Mouse (Mus musculus) stomach, embryonic 16.5 days (tissue): Measurements from ENCODE around the gene Grn. TPM values are rescaled to one million over a fixed set of nuclear protein-coding genes. Genes with fewer than 3 reads are reported as not detected.
"Not testable (repeated sequence)": the region's sequence is repeated elsewhere in the genome, so short reads cannot be mapped to it uniquely, and the experiment has no call there.

Source experiments
- ATAC-seq: fragments of 200-750 bp; cut with Nextera tagmentation; 2 replicates; pipeline ENCODE4 v1.8.0; 2017; ENCODE audit warnings: moderate number of reproducible peaks, moderate TSS enrichment; ENCODE audit not compliant: insufficient read depth, low FRiP score
- H3K27ac ChIP-seq: fragments of 300-500 bp; sonication (generic); 2 replicates; pipeline ENCODE4 v1.5.1; 2014; ENCODE audit warnings: low read length
- H3K27me3 ChIP-seq: fragments of 300-500 bp; sonication (generic); 2 replicates; pipeline ENCODE4 v1.6.1; 2014; ENCODE audit warnings: low read length, control low read depth, mixed read lengths; ENCODE audit not compliant: control insufficient read depth, insufficient read depth
- H3K36me3 ChIP-seq: fragments of 300-500 bp; sonication (generic); 2 replicates; pipeline ENCODE4 v1.6.1; 2014; ENCODE audit warnings: low read length; ENCODE audit not compliant: control insufficient read depth, insufficient read depth
- H3K4me1 ChIP-seq: fragments of 300-500 bp; sonication (generic); 2 replicates; pipeline ENCODE4 v1.6.1; 2014; ENCODE audit warnings: low read length, control low read depth, mixed read lengths; ENCODE audit not compliant: control insufficient read depth, insufficient read depth
- H3K4me2 ChIP-seq: fragments of 300-500 bp; sonication (generic); 2 replicates; pipeline ENCODE4 v1.6.1; 2014; ENCODE audit warnings: low read depth, low read length, mixed read lengths
- H3K4me3 ChIP-seq: fragments of 300-500 bp; sonication (generic); replicated peaks from 2 replicates; pipeline ENCODE4 v1.5.1; 2014; ENCODE audit warnings: mild to moderate bottlenecking, low read length
- H3K9ac ChIP-seq: fragments of 300-500 bp; sonication (generic); 2 replicates; pipeline ENCODE4 v1.6.1; 2014; ENCODE audit warnings: low read length
- H3K9me3 ChIP-seq: fragments of 300-500 bp; sonication (generic); replicated peaks from 2 replicates; pipeline ENCODE4 v1.6.1; 2016; ENCODE audit warnings: low read length, control low read depth; ENCODE audit not compliant: control insufficient read depth
- WGBS: fragments of 180-500 bp; shearing (Covaris S2); extraction: QIAGEN DNeasy Blood & Tissue Kit; methylation state at CpG from one replicate; pipeline ENCODE4 v1.1.7; 2014; 5-methylcytosine and 5-hydroxymethylcytosine counted together
- polyA plus RNA-seq: library from polyadenylated mRNA; unstranded; fragments of >200 nt; fragmentation: Nextera tagmentation; extraction: Ambion mirVana; gene quantifications from 2 replicates; pipeline ENCODE4 v1.2.1, GENCODE M21; 2015

Grn gene
- polyA plus RNA-seq, 1 experiment from 2014 or later = 187 TPM

DNA sequence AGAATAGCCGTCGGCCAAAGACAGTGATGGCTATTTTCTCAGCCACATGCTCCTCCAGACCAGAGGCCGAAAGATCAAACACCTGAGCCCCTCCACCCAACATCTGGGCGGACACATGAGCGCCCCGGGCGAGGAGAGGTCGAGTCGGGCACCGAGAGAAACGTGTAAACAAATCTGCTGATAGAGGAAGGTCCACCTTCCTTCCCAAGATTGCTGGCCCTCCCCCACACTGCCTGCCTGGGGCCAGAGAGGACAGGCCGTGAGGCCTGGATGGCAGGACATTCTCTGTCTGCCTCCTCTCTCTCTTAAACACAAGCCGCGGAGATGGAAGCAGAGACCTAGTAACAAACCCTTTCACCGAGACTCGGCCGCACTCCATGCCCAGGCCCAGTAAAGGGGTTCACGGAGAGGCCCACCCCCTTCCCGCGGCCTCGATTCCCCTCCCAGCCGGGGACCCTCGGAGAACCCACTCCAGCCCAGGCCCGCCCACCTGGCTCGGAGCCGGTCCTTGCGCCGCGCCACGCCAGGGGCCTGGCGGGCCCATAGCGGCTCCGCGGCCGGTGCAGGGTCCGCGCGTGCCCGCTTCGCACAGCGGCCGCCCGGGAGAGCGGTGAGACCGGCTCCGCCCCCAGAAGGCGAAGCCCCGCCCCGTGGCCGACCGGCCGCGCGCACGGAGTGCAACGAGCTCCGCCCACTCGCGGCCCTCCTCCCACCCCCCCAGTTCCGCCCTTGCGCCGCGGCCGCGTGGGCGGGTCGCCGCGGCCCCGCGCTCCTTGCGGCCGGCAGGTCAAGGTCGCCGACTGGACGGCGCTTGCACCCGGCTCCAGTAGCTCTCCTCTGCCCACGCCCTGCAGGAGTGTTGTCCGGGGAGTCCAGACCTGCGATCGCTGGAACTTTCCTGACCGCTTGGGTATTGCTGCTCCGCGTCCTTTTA, 22.9 kb upstream of the Grn start:
- H3K4me1 ChIP-seq = peaks cover 29% of the 10 kb centered on the region

DNA sequence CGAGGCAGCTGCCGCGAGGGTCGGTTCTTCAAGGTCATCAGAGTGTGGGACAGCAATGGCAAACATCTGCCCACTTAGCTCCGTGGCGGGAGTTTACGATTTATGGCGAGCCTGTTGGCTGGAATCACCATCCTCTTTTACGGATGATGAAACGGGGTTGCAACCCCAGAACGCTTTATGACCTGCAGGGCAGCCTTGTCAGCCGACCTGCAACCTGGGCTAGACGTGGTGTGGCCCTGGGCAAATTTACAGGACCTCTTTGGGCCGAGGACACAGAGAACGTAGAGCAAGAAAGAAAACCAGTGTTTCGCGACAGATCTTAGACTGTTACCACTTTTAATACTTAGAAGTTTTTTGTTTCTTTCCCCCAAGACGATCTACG, 22.3 kb upstream of the Grn start, which contains the start of gene Slc25a39:
Gene Slc25a39, minus strand, starts transcription at position 113 of the 382 bp plus-strand sequence.
- H3K27me3 ChIP-seq = no peaks in the 10 kb centered on the region
- peak within 1 kb of the TSS; percentile 90 for H3K9ac ChIP-seq
- peaks cover 29% of the 10 kb centered on the region for H3K4me1 ChIP-seq
- H3K36me3 ChIP-seq = peaks cover 10% of the 10 kb centered on the region
- WGBS = under 1% methylated on average over 19 of the region's 19 CpGs
- ATAC-seq = no peak
- H3K9me3 ChIP-seq = no peaks in the 10 kb centered on the region
- H3K4me2 ChIP-seq = peak within 1 kb of the TSS; percentile 86
- peak within 1 kb of the TSS; percentile 90 for H3K27ac ChIP-seq
- peak within 1 kb of the TSS; percentile 93 for H3K4me3 ChIP-seq

More for the DNA sequence above, 22.9 kb upstream of the Grn start:
- Histone ChIP-seq H3K9me3 (no peaks in the 10 kb centered on the region), H3K4me3 (peak overlapping the region; percentile 93), H3K27me3 (no peaks in the 10 kb centered on the region), H3K9ac (peak overlapping the region; percentile 90), H3K36me3 (peaks cover 14% of the 10 kb centered on the region), H3K4me2 (peak overlapping the region; percentile 86), H3K27ac (peak overlapping the region; percentile 90)
- under 1% methylated on average over 85 of the region's 85 CpGs for WGBS
- ATAC-seq = peak; percentile 76

DNA sequence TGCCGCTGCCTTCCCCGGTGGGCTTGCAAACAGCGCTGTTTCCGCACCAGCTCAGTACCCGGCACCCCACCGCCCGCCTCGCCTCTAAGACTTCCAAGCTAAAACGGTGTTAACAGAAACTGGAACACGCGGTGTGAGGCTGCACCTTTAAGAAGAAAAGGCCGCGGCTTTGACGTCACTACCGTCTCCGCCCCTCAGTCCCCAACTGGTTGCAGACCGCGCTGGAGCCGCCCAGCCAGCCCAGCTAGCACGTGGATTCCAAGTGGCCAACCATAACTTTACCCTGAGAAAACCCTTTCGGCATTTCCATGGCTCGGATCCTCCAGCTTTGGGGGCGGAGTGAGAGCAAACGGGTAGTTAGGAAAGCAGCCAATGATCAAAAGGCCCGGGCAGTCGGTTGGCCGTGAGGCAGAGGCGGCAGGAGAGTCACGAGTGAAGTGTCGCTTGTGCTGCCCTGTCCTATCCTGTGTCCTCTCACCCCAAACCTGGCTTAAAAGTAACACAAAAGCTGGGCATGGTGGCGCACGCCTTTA, 21.7 kb upstream of the Grn start:
- Histone ChIP-seq H3K27ac (peak overlapping the region; percentile 90), H3K27me3 (no peaks in the 10 kb centered on the region), H3K36me3 (peaks cover 4% of the 10 kb centered on the region; the same call in 1 of the 2 replicates), H3K4me3 (peak overlapping the region; percentile 93), H3K4me2 (peak overlapping the region; percentile 86), H3K4me1 (peaks cover 29% of the 10 kb centered on the region), H3K9me3 (no peaks in the 10 kb centered on the region), H3K9ac (peak overlapping the region; percentile 90)
- WGBS = under 1% methylated on average over 32 of the region's 32 CpGs
- ATAC-seq = peak; percentile 95

DNA sequence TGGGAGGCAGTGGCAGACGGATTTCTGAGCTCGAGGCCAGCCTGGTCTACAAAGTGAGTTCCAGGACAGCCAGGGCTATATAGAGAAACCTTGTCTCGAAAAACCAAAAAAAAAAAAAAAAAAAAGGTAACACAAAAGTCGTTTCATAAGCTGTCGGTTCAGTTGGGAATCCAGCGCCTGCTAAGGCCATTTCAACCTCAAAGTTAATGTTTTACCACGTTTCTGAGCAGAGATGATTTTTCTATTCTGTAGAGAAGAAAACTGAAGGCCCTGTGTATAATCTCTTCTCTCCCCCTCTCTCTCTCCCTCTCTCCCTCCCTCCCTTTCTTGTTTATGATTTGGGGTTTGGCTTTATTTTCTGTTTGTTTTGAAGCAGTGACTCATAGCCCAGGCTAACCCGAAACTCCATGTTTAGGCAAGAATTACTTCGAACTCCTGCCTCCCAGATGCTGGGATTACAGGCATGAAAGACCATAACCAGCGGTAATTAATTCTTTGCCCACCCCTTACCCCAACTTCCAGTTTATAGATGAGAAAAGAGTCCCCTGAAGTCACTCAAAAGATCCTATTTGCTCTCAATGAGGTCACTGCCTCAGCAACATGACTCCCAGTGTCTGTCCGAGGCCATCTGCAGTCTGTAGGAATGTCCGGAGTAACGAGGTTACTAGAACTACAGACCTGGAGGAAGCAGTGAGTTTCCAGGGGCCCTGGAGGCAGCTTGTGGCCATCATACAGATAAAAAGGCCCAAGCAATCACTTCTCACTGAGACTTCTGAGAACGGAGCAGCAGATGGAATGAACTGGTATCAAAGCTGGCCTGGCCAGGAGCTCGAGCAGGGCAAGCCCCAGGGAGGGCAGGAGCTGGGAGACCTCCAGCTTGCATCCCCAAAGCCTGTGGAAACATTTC, 21.0 kb upstream of the Grn start:
- H3K9me3 ChIP-seq = no peaks in the 10 kb centered on the region
- H3K36me3 ChIP-seq = no peaks in the 10 kb centered on the region
- H3K4me2 ChIP-seq = peak overlapping the region; percentile 86
- H3K9ac ChIP-seq = peak overlapping the region; percentile 57
- no peak for ATAC-seq
- peak overlapping the region; percentile 93 for H3K4me3 ChIP-seq
- H3K4me1 ChIP-seq = peaks cover 29% of the 10 kb centered on the region
- no peaks in the 10 kb centered on the region for H3K27me3 ChIP-seq
- 33% methylated on average over 15 of the region's 15 CpGs for WGBS
- peak overlapping the region; percentile 90 for H3K27ac ChIP-seq

GRCm38 (mm10) chr11:102409795-102410330, 20.3 kb upstream of the Grn start:
- 0 out of 2 replicates have a peak overlapping the region, but pooled peaks have one; percentile 28 for H3K9ac ChIP-seq
- no peak overlapping the region for H3K4me3 ChIP-seq
- 76% methylated on average over 3 of the region's 3 CpGs for WGBS
- H3K27ac ChIP-seq = no peak overlapping the region; the same call in 1 of the 2 replicates
- no peak for ATAC-seq
- H3K36me3 ChIP-seq = no peaks in the 10 kb centered on the region
- no peaks in the 10 kb centered on the region for H3K9me3 ChIP-seq
- no peak overlapping the region for H3K4me2 ChIP-seq
- no peaks in the 10 kb centered on the region for H3K27me3 ChIP-seq
- peaks cover 29% of the 10 kb centered on the region for H3K4me1 ChIP-seq

GRCm38 (mm10) chr11:102410345-102410744, 19.8 kb upstream of the Grn start:
- H3K4me1 ChIP-seq = peaks cover 24% of the 10 kb centered on the region
- not testable (repeated sequence) for ATAC-seq, H3K9ac ChIP-seq, H3K4me2 ChIP-seq, H3K27me3 ChIP-seq, H3K36me3 ChIP-seq, H3K4me3 ChIP-seq, H3K27ac ChIP-seq, H3K9me3 ChIP-seq
- 97% methylated on average over 3 of the region's 3 CpGs for WGBS

GRCm38 (mm10) chr11:102411061-102411460, 19.1 kb upstream of the Grn start:
- H3K27me3 ChIP-seq = no peaks in the 10 kb centered on the region
- no peak overlapping the region for H3K27ac ChIP-seq
- H3K9ac ChIP-seq = peak overlapping the region; percentile 43; the same call in 1 of the 2 replicates
- WGBS = 71% methylated on average over 3 of the region's 3 CpGs
- no peaks in the 10 kb centered on the region for H3K36me3 ChIP-seq
- peaks cover 18% of the 10 kb centered on the region for H3K4me1 ChIP-seq
- ATAC-seq = no peak
- H3K4me2 ChIP-seq = no peak overlapping the region
- H3K4me3 ChIP-seq = no peak overlapping the region
- H3K9me3 ChIP-seq = no peaks in the 10 kb centered on the region

DNA sequence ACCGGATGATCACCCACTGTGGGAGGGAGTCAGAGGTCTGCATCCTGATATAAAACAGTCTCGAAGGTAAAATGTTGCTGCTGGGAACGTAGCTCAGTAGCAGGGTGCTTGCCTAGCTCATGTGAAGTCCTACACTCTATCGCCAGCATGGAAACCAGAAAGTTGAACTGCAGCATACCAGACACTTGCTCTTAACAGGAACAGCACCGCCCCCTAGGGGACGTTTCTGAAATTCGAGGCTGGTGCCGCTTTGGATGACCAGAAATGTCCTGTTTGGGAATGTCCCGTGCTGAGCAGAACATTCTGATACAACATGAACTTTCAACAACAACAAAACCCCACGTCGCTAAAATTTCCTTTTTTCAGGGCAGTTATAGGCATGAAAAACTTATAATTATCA, 18.4 kb upstream of the Grn start:
- Histone ChIP-seq H3K36me3 (no peaks in the 10 kb centered on the region), H3K9ac (0 out of 2 replicates have a peak overlapping the region, but pooled peaks have one; percentile 23), H3K4me1 (peaks cover 12% of the 10 kb centered on the region; the same call in 1 of the 2 replicates), H3K9me3 (no peaks in the 10 kb centered on the region), H3K27ac (no peak overlapping the region), H3K4me3 (no peak overlapping the region), H3K4me2 (no peak overlapping the region), H3K27me3 (no peaks in the 10 kb centered on the region)
- ATAC-seq = 0 out of 2 replicates have a peak, but pooled peaks have one; percentile 11
- WGBS = 8% methylated on average over 11 of the region's 11 CpGs
